Mouse (Mus musculus) forebrain, embryonic 14.5 days (tissue): Measurements from ENCODE around the gene Cep104. TPM values are rescaled to one million over a fixed set of nuclear protein-coding genes. Genes with fewer than 3 reads are reported as not detected.

ENCODE experiments used
- ATAC-seq: fragments of 200-750 bp; cut with Nextera tagmentation; 2 replicates; pipeline ENCODE4 v1.8.0; 2017; ENCODE audit warnings: mild to moderate bottlenecking, moderate library complexity
- DNase-seq: peaks from one replicate; pipeline ENCODE4 v3.0.0-alpha.2; 2015; ENCODE audit warnings: low spot score
- H3K27ac ChIP-seq: fragments of 300-500 bp; sonication (generic); 2 replicates; pipeline ENCODE4 v1.5.1; 2014; ENCODE audit warnings: low read depth, mild to moderate bottlenecking, control low read depth, low read length, moderate library complexity
- H3K27me3 ChIP-seq: fragments of 300-500 bp; sonication (generic); replicated peaks from 2 replicates; pipeline ENCODE4 v1.6.1; 2014; ENCODE audit warnings: low read length, control low read depth, mixed read lengths; ENCODE audit not compliant: control insufficient read depth, insufficient read depth
- H3K36me3 ChIP-seq: fragments of 300-500 bp; sonication (generic); 2 replicates; pipeline ENCODE4 v1.6.1; 2014; ENCODE audit warnings: low read length, control low read depth; ENCODE audit not compliant: control insufficient read depth, insufficient read depth
- H3K4me1 ChIP-seq: fragments of 300-500 bp; sonication (generic); 2 replicates; pipeline ENCODE4 v1.6.1; 2014; ENCODE audit warnings: antibody characterized with exemption, low read length, control low read depth; ENCODE audit not compliant: control insufficient read depth, insufficient read depth
- H3K4me2 ChIP-seq: fragments of 300-500 bp; sonication (generic); 2 replicates; pipeline ENCODE4 v1.6.1; 2014; ENCODE audit warnings: mild to moderate bottlenecking, control low read depth, low read length
- H3K4me3 ChIP-seq: fragments of 300-500 bp; sonication (generic); 2 replicates; pipeline ENCODE4 v1.5.1; 2014; ENCODE audit warnings: low read depth, low read length, control low read depth
- H3K9ac ChIP-seq: fragments of 300-500 bp; sonication (generic); 2 replicates; pipeline ENCODE4 v1.6.1; 2014; ENCODE audit warnings: mild to moderate bottlenecking, low read length, control low read depth, moderate library complexity
- H3K9me3 ChIP-seq: fragments of 300-500 bp; sonication (generic); replicated peaks from 2 replicates; pipeline ENCODE4 v1.6.1; 2016; ENCODE audit warnings: low read length, control low read depth, mixed read lengths; ENCODE audit not compliant: control insufficient read depth
- WGBS: fragments of 180-500 bp; shearing (Covaris S2); extraction: QIAGEN DNeasy Blood & Tissue Kit; methylation state at CpG from one replicate; pipeline ENCODE4 v1.1.7; 2014; 5-methylcytosine and 5-hydroxymethylcytosine counted together
- polyA plus RNA-seq: library from polyadenylated mRNA; unstranded; fragments of >200 nt; fragmentation: Nextera tagmentation; extraction: Ambion mirVana; gene quantifications from 2 replicates; pipeline ENCODE4 v1.2.1, GENCODE M21; 2014

The Cep104 gene
- polyA plus RNA-seq, 1 experiment from 2014 or later, result 13.2 TPM

DNA sequence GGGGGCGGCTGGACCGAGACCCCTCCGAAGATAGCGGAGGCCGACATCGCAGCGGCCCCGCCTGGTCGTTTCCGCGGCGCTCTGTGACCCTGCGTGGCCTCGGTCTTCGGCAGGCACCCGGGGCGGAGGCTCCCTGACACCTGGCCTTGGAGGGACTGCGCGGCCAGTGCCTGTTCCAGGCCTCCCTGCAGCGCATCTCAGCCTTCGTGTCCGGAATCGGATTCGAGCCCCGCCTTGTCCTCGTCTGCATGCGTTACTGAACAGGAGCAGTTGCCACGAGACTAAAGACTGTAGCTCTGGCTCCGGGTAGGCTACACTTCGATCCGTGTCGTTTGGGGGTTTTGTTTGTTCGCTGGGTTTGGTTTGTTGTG lies 283 bp downstream of the Cep104 start:
- H3K4me2 ChIP-seq, result peak overlapping the region; percentile 81
- peaks cover 29% of the 10 kb centered on the region for H3K36me3 ChIP-seq
- 1% methylated on average over 33 of the region's 33 CpGs for WGBS
- peak overlapping the region; percentile 90 for H3K9ac ChIP-seq
- ATAC-seq (peak; percentile 69), DNase-seq (no peak)
- H3K4me3 ChIP-seq, result peak overlapping the region; percentile 90
- H3K27ac ChIP-seq, result peak overlapping the region; percentile 55; the same call in 1 of the 2 replicates
- peaks cover 10% of the 10 kb centered on the region; the same call in 1 of the 2 replicates for H3K4me1 ChIP-seq
- H3K9me3 ChIP-seq, result no peaks in the 10 kb centered on the region
- no peaks in the 10 kb centered on the region for H3K27me3 ChIP-seq

DNA sequence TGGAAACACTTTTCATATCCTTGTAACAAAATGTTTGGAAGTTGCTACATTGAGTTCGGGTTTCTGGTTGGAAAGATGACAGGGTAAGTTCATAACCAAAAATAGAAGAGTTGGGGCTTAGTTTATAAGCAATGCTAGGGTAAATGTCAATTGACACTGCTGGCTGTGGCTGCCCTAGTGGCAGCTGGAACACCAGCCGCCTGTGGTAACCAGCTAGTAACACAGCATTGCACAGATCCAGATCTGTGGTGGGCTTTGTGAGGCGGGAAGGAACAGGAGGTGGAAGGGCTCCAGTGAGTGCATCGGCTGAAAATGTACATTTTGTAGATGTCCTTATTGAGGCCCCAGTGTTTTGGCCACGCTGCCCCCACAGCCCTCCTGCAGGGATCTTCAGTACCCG lies 774 bp downstream of the Cep104 start:
- Histone ChIP-seq H3K4me2 (peak overlapping the region; percentile 81), H3K4me3 (peak overlapping the region; percentile 90), H3K27me3 (no peaks in the 10 kb centered on the region), H3K9ac (peak overlapping the region; percentile 90), H3K27ac (no peak overlapping the region), H3K36me3 (peaks cover 29% of the 10 kb centered on the region), H3K4me1 (peaks cover 10% of the 10 kb centered on the region; the same call in 1 of the 2 replicates), H3K9me3 (no peaks in the 10 kb centered on the region)
- ATAC-seq (no peak), DNase-seq (no peak)
- 36% methylated on average over 6 of the region's 6 CpGs for WGBS

DNA sequence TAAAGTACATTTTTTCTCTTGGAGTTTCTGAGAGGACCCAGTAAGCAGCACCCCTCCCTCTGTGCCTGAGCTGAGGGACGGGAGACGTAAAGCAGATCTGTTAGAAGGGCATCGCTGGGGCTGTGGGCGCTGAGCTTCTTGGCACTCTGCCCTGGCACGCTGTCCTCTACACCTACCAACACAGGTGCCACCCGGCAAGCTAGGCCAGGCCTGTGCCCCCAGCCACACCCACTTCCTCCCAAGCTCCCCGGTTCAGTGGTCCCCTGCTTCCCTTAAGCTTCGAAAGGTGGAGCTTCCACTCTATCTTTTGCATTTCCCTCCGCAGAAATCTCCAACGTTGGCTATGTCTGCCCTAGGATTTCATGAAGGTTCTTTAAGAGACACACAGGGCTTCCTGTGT lies 4.2 kb downstream of the Cep104 start:
- peaks cover 53% of the 10 kb centered on the region for H3K36me3 ChIP-seq
- H3K27me3 ChIP-seq, result no peaks in the 10 kb centered on the region
- H3K4me3 ChIP-seq, result no peak overlapping the region
- no peak overlapping the region for H3K27ac ChIP-seq
- no peak for DNase-seq
- H3K9me3 ChIP-seq, result no peaks in the 10 kb centered on the region
- H3K4me2 ChIP-seq, result no peak overlapping the region
- WGBS, result 94% methylated on average over 10 of the region's 10 CpGs
- ATAC-seq, result no peak
- no peak overlapping the region for H3K9ac ChIP-seq
- peaks cover 8% of the 10 kb centered on the region; the same call in 1 of the 2 replicates for H3K4me1 ChIP-seq

DNA sequence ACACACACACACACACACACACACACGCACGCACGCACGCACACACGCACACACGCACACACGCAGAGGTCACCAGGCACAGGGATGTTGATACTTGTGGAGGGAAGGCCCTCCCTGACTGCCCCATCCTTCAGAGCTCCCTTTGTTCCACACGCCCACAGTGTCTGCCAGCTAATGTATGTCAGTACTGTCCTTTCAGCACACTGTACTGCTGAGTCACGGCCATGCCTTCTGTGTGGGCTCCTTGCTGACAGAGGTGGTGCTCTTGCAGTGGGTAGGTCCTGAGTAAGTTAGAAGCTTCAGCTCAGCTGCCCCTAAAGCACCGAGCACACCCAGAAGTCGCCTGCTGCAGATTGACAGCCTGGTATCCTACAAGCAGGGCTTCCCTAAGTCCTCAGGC lies 5.5 kb downstream of the Cep104 start:
- Histone ChIP-seq H3K9me3 (no peaks in the 10 kb centered on the region), H3K4me1 (peaks cover 8% of the 10 kb centered on the region; the same call in 1 of the 2 replicates), H3K27ac (no peak overlapping the region), H3K9ac (no peak overlapping the region), H3K4me2 (no peak overlapping the region), H3K36me3 (peaks cover 66% of the 10 kb centered on the region), H3K4me3 (no peak overlapping the region), H3K27me3 (no peaks in the 10 kb centered on the region)
- ATAC-seq, result no peak
- WGBS, result 95% methylated on average over 11 of the region's 11 CpGs
- DNase-seq, result no peak

DNA sequence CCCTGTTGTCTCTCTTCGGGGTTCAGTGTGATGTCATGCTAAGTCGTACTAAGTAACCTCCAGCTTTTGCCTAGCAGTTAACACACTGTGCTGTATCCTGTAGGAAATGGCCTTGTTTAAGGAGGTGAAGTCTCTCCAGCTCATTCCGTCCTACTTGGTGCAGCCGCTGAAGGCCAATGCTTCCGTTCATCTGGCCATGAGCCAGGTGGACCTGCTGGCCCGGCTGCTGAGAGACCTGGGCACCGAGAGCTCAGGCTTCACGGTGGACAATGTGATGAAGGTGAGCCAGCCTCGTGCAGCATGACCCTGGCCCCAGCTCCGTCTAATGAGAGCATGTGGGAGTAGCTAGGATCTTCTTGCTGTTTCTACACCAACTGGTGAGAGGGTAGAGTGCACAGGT lies 17.7 kb downstream of the Cep104 start:
- Histone ChIP-seq H3K9ac (no peak overlapping the region), H3K4me2 (no peak overlapping the region), H3K4me3 (no peak overlapping the region), H3K9me3 (no peaks in the 10 kb centered on the region), H3K36me3 (peaks cover 92% of the 10 kb centered on the region), H3K27ac (no peak overlapping the region), H3K4me1 (no peaks in the 10 kb centered on the region), H3K27me3 (no peaks in the 10 kb centered on the region)
- no peak for ATAC-seq
- 91% methylated on average over 10 of the region's 10 CpGs for WGBS
- no peak for DNase-seq

DNA sequence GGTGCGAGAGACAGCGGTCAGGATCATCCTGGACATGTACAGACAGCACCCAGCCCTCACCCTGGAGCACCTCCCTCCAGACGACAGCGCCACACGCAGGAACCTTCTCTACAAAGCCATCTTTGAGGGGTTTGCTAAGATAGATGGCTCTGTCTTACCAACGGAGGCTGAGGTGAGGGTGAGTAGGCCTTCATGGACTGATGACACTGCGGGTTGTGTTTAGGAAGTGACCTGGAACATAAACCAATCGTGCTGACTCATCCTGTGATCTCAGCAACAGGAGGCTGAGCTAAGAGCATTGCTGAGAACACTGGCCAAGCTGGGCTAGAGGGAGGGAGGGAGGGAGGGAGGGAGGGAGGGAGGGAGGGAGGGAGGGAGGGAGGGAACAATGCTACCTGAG lies 18.5 kb downstream of the Cep104 start:
- 91% methylated on average over 8 of the region's 8 CpGs for WGBS
- DNase-seq, result no peak
- Histone ChIP-seq H3K9ac (no peak overlapping the region), H3K36me3 (peaks cover 92% of the 10 kb centered on the region), H3K4me1 (no peaks in the 10 kb centered on the region), H3K27me3 (no peaks in the 10 kb centered on the region), H3K9me3 (no peaks in the 10 kb centered on the region), H3K4me3 (no peak overlapping the region), H3K4me2 (no peak overlapping the region), H3K27ac (no peak overlapping the region)
- ATAC-seq, result no peak

DNA sequence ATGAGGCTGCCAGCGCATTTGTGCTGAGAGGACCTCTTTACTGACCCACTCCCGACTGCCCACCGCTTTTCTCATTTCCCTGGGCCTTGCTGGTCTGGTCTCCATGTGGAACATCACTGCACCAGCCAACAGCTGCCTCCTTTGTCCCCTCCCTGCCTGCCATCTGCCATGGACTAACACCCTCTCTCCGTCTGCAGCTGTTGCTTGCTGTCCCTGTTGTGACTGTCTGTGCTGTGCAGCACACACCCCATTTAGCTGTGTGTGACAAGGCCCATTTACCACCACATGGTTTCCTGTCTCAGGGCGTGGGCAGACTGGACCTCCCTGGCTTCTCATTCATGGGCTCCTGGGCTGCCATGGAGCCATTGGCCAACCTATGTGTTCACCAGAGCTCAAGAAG lies 30.5 kb downstream of the Cep104 start:
- Histone ChIP-seq H3K9me3 (no peaks in the 10 kb centered on the region), H3K36me3 (peaks cover 59% of the 10 kb centered on the region), H3K27me3 (no peaks in the 10 kb centered on the region), H3K4me1 (no peaks in the 10 kb centered on the region), H3K9ac (no peak overlapping the region), H3K27ac (no peak overlapping the region), H3K4me2 (no peak overlapping the region), H3K4me3 (no peak overlapping the region)
- 89% methylated on average over 5 of the region's 5 CpGs for WGBS
- ATAC-seq (no peak), DNase-seq (no peak)

DNA sequence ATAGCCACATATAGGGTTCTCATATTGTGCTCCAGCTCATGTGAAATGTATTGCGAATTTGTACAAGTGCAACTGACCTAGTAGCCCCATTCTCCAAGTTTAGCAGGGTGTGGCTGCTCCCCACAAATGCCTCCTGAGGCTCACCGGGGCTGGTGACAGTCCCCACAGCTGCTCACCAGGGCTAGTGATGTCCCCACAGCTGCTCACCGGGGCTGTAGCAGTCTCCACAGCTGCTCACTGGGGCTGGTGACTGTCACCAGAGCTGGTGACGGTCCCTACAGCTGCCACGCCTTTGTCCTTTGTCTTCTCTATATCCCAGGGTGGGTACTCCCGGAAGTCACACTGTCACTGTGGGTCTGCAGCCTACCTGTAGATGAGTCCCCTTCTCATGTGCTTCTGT lies 31.3 kb downstream of the Cep104 start:
- H3K9ac ChIP-seq, result no peak overlapping the region
- DNase-seq (no peak), ATAC-seq (no peak)
- no peak overlapping the region for H3K27ac ChIP-seq
- H3K4me2 ChIP-seq, result no peak overlapping the region
- WGBS, result 94% methylated on average over 6 of the region's 6 CpGs
- no peak overlapping the region for H3K4me3 ChIP-seq
- H3K27me3 ChIP-seq, result no peaks in the 10 kb centered on the region
- peaks cover 59% of the 10 kb centered on the region for H3K36me3 ChIP-seq
- no peaks in the 10 kb centered on the region for H3K4me1 ChIP-seq
- no peaks in the 10 kb centered on the region for H3K9me3 ChIP-seq

DNA sequence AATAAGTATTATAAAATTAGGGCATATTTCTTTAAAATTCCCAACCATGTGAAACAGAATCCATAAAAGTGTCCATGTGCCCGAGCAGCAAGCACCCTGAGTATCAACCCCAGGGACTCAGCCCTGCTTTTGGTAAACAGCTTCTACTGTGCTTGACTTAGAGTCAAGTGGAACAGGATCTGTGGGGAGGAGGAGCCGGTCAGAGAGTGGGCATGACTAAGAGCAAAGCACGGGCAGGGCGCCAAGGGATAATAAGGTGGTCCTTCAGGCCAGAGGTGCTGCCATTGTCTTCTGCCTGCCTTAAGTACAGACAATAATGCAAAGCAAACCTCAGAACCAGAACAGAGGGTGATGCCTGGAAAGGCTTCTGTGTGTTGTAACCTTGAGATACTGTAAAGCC lies 32.8 kb downstream of the Cep104 start:
- H3K9ac ChIP-seq, result no peak overlapping the region
- 69% methylated on average over 4 of the region's 4 CpGs for WGBS

More for the DNA sequence above, 32.8 kb downstream of the Cep104 start:
- no peak for ATAC-seq
- Histone ChIP-seq H3K27ac (no peak overlapping the region), H3K27me3 (no peaks in the 10 kb centered on the region), H3K36me3 (peaks cover 48% of the 10 kb centered on the region), H3K9me3 (no peaks in the 10 kb centered on the region), H3K4me2 (no peak overlapping the region), H3K4me3 (no peak overlapping the region), H3K4me1 (peaks cover 3% of the 10 kb centered on the region)
- DNase-seq, result no peak
